Mouse (Mus musculus): Measurements from ENCODE around the gene Sh2d1b2.
A peak's percentile ranks its signal among the peaks of the same experiment; 100 is the strongest.

Sh2d1b2 gene

DNA sequence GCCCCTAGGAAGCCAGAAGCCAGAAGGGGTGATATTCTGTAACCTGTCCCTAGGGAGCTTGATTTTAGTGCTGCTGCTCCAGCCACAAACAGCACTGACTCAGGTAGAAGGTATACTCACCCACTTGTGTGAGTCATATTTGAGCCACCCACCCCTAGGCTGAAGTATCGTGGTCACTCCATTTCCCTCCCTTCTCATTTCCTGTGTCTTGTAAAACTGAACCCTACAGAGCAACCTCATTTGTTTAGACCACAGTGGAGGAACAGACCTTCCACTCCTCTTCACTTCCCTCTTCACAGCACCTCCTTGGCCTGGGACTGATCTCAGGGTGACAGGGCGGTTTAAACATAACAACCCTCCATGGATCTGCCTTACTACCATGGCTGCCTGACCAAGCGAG is 44.5 kb downstream of the Sh2d1b2 start, which contains the start of gene Sh2d1b1:
Gene Sh2d1b1 (plus strand): TSS at position 305 of the 400 bp plus-strand sequence.
- ATAC-seq (ENCODE audit: low TSS enrichment), result no peak

DNA sequence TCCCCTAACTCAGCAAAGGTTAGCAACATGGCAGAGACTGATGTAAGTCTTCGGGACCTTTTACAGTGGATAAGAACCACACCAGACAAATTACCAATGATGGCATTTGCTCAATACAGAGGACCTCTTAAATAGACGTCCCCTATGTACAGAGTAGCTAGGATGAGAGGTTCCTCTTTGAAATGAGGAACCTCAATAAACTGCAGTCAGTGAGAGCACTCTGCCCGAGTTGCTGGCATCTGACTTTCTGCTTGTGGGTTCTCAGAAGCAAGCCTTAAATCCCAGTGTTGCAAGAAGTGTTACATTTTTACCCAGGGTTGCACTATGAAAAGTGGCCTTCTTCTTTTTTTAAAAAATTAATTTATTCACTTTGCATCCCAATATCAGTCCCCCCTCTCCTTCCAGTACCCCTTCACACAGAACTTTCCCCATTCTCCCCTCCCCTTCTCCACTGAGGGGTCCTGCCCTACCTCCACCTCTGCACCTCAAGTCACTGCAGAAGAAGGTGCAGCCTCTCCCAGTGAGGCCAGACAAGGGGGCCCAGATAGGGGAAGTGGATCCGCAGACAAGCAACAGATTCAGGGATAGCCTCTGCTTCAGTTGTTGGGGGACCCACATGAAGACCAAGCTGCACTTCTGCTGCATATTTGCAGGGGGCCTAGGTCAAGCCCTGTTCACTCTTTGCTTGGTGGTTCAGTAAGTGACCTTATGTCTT is 50.0 kb downstream of the Sh2d1b2 start:
- ATAC-seq (ENCODE audit: low TSS enrichment), result no peak

DNA sequence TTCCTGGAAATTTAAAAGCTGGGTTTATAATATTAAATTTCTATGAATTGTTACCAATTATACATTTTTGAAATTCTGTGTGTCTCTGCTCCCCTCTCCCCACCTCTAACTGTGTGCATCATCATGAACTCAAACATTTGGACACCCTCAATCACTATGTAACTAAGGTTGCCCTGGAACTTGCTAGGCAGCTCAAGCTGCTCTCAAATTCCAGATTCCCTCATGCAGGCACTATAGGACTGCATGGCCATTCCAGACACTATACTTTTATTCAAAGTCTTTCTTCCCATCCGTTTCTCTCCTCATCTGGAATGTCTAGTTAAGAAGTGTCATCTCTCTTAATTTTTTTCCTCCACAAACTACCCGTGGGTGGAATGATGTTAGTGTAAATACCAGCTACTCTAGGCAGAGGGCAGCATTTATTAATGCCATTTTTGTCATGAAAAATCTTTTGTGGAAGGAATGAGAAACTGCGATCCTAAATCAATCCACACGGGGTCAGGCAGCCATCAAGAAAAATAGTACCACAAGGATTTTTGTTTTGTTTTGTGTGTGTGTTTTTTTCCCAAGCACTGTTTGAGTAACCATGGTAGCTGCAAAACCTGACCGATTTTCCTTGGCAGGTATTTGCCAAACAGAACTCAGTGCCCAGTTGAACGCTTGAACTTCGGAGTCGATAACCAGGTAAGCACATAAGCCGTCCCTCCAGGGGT is 59.8 kb downstream of the Sh2d1b2 start:
- ATAC-seq (ENCODE audit: low TSS enrichment), result peak; percentile 65

DNA sequence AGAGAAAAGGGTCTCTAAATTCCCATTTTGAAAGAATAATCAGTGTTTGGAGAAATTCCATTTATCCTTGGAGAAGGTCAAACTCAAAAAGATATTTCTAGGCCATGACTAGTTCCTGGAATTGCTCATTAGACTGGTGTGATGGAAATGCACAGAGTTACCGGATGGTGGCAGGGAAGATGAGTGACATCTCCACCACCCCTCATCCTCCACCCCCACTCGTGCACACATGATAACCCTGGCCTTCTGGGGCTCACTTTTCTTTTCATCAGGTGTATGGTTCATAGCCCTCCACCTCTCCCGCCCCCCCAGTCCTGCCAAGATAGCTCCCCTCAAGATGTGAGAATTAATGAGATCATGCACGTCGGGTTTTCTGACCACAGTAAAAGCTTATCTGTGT is 60.7 kb downstream of the Sh2d1b2 start:
- ATAC-seq (ENCODE audit: low TSS enrichment), result no peak

DNA sequence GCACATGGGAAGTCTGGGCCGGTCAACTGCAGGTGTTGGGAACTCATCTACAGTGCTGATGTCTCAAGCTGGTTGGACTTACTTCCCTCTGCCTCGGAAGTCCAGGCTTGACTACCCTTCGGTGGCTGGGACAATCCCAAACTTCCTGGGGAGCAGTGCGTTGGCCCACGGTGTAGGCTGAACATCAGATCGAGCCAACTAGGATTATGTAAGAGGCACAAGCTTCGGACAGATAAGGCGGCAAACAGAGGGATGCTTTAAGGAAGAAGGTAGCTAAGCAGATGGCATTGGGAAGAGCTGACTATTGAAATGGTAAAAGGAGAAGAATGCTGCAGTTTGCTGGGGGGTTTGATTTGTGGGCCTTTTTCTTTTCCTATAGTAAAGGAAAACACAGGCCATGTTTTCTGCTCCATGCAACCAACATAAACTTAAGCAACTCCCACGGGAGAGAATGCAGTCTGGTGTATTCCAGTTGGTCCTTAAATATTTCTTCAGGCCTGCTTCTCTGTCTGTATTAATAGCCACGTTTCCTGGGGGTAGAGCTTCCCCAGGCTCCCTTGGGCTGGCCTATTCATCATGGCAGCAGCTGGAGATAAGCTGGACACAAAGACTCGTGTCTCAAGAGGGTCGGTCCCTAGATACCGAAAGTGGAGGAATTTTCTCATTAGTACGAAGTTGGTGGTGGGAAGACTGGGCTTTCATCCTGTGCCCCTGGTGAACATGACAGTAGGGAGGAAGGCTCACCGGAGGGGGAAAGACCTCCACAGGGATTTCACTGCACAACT is 62.4 kb downstream of the Sh2d1b2 start:
- peak; percentile 45 for ATAC-seq (ENCODE audit: low TSS enrichment)

DNA sequence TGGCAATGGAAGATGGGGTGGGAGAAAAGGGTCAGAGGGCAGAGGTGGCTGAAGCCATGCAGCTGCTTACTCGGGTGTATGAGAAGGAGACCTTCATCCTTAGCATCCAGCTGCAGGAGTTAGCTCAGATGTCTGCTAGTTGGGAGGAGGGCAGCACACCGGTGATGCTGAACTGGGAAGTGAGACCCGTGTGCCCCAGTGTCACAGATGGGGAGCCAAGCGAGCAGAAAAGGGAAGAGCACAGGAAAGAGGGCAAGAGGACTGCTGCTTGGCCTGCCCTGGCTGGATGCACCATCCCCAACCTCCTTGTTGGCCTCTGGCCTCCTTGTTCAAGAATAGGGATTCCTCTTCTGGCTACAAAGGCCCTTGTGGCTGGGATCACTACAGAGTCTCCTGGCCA is 66.9 kb downstream of the Sh2d1b2 start:
- no peak for ATAC-seq (ENCODE audit: low TSS enrichment)

DNA sequence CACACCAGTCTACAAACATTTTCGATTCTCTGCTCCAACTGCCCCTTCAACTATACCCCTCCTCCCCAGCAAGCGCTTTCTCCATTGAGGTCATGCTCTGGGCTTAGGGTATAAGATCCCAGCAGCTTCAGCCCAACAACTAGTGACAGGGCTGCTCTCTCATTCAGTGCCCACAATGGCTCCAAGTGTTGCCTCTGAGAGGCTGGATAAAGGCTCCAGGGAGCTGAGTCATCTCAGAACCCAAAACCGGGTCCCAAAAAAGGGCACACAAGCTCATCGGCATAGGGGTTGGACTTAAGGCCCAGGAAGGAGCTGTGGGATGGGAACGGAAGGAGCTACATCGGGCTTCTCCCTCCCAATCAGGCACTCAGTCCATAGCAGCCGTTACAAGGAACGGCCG is 69.1 kb downstream of the Sh2d1b2 start:
- ATAC-seq (ENCODE audit: low TSS enrichment), result no peak

DNA sequence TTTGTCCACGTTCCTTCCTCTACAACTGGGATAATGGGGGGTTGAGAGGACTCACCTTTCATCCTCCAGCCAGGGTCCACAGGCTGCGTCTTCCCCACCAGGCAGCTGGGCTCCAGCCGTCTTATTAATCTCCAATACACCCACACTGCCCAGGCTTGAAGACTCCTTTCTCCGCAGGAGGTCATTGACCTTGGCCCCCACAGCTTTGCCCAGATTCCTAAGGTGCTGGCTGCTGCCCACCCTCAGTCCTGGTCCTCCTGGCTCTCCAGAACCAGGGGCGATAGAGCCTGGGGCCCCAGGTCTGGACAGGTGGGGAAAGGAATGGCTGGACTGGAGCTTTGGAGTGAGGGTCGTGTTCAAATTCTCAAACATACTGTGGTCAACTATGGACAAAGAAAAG is 69.9 kb downstream of the Sh2d1b2 start:
- ATAC-seq (ENCODE audit: low TSS enrichment), result no peak

DNA sequence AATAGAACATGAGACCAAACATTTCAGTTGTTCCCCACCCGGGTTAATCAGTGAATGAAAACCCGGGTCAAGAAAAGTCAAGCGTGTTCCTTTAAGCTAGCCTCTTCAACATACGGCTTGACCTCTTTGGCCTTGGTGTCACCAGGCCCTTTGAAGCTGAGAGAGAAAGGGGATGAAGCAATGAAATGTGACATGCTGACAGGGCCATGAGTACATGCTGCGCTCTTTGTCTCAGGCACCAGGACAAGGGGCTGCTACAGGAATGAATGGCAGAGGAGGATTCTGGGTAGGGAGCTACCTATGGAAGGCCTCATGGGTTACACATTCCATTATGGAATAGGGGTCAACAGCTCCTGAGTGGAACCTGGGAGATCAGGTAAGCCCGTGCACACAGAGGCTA is 70.6 kb downstream of the Sh2d1b2 start:
- ATAC-seq (ENCODE audit: low TSS enrichment), result no peak
